ENCODE assay signal across 10 mouse cellular contexts in the genomic region with DNA sequence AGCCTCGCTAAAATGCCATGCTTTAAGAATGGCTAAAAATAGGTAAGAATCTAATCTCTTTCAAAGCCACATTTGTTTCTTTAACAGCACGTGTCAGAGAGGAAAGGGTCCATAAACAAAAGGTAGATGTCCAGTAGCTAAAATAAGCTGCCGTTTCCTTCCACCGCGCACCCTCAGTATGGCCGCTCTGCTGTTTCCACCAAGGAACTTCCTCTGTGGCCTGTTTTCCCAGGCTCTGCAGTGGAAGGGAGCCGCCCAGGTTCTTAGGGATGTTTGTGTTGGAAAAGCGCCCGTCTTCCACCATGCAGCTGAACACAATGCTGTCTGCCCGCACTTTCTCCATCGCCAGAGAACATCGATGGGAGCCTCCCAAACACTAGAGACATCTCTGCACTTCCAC.
DNase-seq lines count a peak whose midpoint lies in the region; ATAC-seq lines count a peak whose summit lies in the region.
"Had no signal": no experiment of that assay in that cellular context is flagged by ENCODE, and none has a peak within 500 bp of the region (broad histone marks: within the 10 kb centered on the region; RNA-seq: fewer than 3 reads in every experiment).

No protein-coding gene starts in this region.

- H3K36me3 ChIP-seq in limb, embryonic 13.5 days = no peaks in the 10 kb centered on the region
- no peaks in the 10 kb centered on the region for H3K36me3 ChIP-seq in limb, embryonic 10.5 days
- H3K36me3 ChIP-seq in kidney, embryonic 15.5 days = no peaks in the 10 kb centered on the region
- H3K36me3 ChIP-seq: hindbrain, embryonic 10.5 days had no signal

- 76% methylated on average over 12 of the region's 12 CpGs for WGBS in limb, embryonic 13.5 days
- 83% methylated on average over 12 of the region's 12 CpGs for WGBS in limb, embryonic 10.5 days
- WGBS in kidney, embryonic 15.5 days = 59% methylated on average over 12 of the region's 12 CpGs

- no peak overlapping the region for H3K27ac ChIP-seq in limb, embryonic 13.5 days
- H3K27ac ChIP-seq in limb, embryonic 10.5 days = no peak overlapping the region
- H3K27ac ChIP-seq in kidney, embryonic 15.5 days = peak overlapping the region; percentile 65
- H3K27ac ChIP-seq: hindbrain, embryonic 10.5 days; liver, embryonic 14.5 days had no signal

- 0 out of 2 replicates have a peak, but pooled peaks have one; percentile 38 for ATAC-seq in limb, embryonic 13.5 days (ENCODE audit: low FRiP score, low read depth)
- peak; percentile 73 for ATAC-seq in kidney, embryonic 15.5 days (replicated peaks; ENCODE audit: low FRiP score)

- H3K27me3 ChIP-seq in limb, embryonic 13.5 days = no peaks in the 10 kb centered on the region
- no peaks in the 10 kb centered on the region for H3K27me3 ChIP-seq in limb, embryonic 10.5 days (ENCODE audit: low read depth, poor library complexity, severe bottlenecking)
- no peaks in the 10 kb centered on the region for H3K27me3 ChIP-seq in kidney, embryonic 15.5 days

- no peaks in the 10 kb centered on the region for H3K9me3 ChIP-seq in limb, embryonic 13.5 days
- no peaks in the 10 kb centered on the region for H3K9me3 ChIP-seq in limb, embryonic 10.5 days (replicated peaks)
- no peaks in the 10 kb centered on the region for H3K9me3 ChIP-seq in kidney, embryonic 15.5 days (replicated peaks)
- H3K9me3 ChIP-seq: hindbrain, embryonic 10.5 days had no signal

- DNase-seq in limb, embryonic 10.5 days (ENCODE audit: low spot score) = no peak
- DNase-seq in heart, adult 9 months (ENCODE audit: low spot score in 2 of 2) = peak; percentile 86 to 91
- peak; percentile 79 to 87 for DNase-seq in lung, postnatal 4 days
- no peak for DNase-seq in layer of hippocampus, adult 9-11 months
- DNase-seq in cerebellum, adult 9-11 months = no peak
- DNase-seq in c-Kit-positive CD71-positive TER-119-positive erythroid progenitor cells, embryonic 14.5 days (ENCODE audit: low spot score) = no peak

- H3K4me3 ChIP-seq in limb, embryonic 13.5 days = no peak overlapping the region
- H3K4me3 ChIP-seq in limb, embryonic 10.5 days = no peak overlapping the region
- no peak overlapping the region for H3K4me3 ChIP-seq in kidney, embryonic 15.5 days (replicated peaks)
- H3K4me3 ChIP-seq: hindbrain, embryonic 10.5 days had no signal

- no peak overlapping the region for H3K4me2 ChIP-seq in limb, embryonic 13.5 days (replicated peaks)
- no peak overlapping the region for H3K4me2 ChIP-seq in kidney, embryonic 15.5 days

- H3K4me1 ChIP-seq in limb, embryonic 13.5 days = peaks cover 13% of the 10 kb centered on the region; the same call in 1 of the 2 replicates
- no peaks in the 10 kb centered on the region for H3K4me1 ChIP-seq in limb, embryonic 10.5 days
- H3K4me1 ChIP-seq in kidney, embryonic 15.5 days = peaks cover 8% of the 10 kb centered on the region; the same call in 1 of the 2 replicates
- H3K4me1 ChIP-seq: hindbrain, embryonic 10.5 days had no signal

- no peak overlapping the region for H3K9ac ChIP-seq in limb, embryonic 13.5 days
- H3K9ac ChIP-seq in kidney, embryonic 15.5 days = no peak overlapping the region
- H3K9ac ChIP-seq: liver, embryonic 14.5 days had no signal

Comparison
In these comparisons a context has a peak if more than half of its experiments do, and no peak if none do; other contexts are left out.
1. DNase-seq: peak in heart, adult 9 months (2 of 2) and lung, postnatal 4 days (2 of 2); none in limb, embryonic 10.5 days (single experiment), layer of hippocampus, adult 9-11 months (single experiment), cerebellum, adult 9-11 months (single experiment) and c-Kit-positive CD71-positive TER-119-positive erythroid progenitor cells, embryonic 14.5 days (single experiment).